17 mouse cellular contexts compared by ENCODE assay signal in genomic region chr1:157001008-157001660, GRCm38 (mm10).
DNase-seq lines count a peak whose midpoint lies in the region; ATAC-seq lines count a peak whose summit lies in the region.
"Had no signal": no experiment of that assay in that cellular context is flagged by ENCODE, and none has a peak within 500 bp of the region (broad histone marks: within the 10 kb centered on the region; RNA-seq: fewer than 3 reads in every experiment).

No protein-coding gene starts in this region.

- no peak overlapping the region for H3K4me2 ChIP-seq in midbrain, embryonic 13.5 days (replicated peaks)
- H3K4me2 ChIP-seq in stomach, embryonic 16.5 days (ENCODE audit: low read depth, low read length) = no peak overlapping the region
- H3K4me2 ChIP-seq: heart, embryonic 12.5 days; hindbrain, embryonic 14.5 days; kidney, embryonic 15.5 days; limb, embryonic 13.5 days had no signal

- 0 out of 2 replicates have a peak overlapping the region, but pooled peaks have one; percentile 25 for H3K27ac ChIP-seq in midbrain, embryonic 10.5 days (replicated peaks)
- no peak overlapping the region for H3K27ac ChIP-seq in midbrain, embryonic 13.5 days
- H3K27ac ChIP-seq in stomach, embryonic 16.5 days (ENCODE audit: low read length) = peak overlapping the region; percentile 68; the same call in 1 of the 2 replicates
- H3K27ac ChIP-seq: hindbrain, embryonic 14.5 days; kidney, embryonic 15.5 days; limb, embryonic 13.5 days had no signal

- DNase-seq in adrenal gland, postnatal 10 days = peak; percentile 26
- DNase-seq in adrenal gland, adult 18-20 months (ENCODE audit: low spot score in 2 of 2) = no peak
- no peak for DNase-seq in midbrain, embryonic 10.5 days (ENCODE audit: low spot score)
- DNase-seq in frontal cortex, postnatal 25 days (ENCODE audit: low spot score in 2 of 2) = no peak
- DNase-seq in layer of hippocampus, postnatal 10 days (ENCODE audit: low spot score in 2 of 2) = no peak
- DNase-seq: cerebellum, postnatal 36 days; gastrocnemius, postnatal 10 days; layer of hippocampus, postnatal 36 days; lung, postnatal 4 days; spleen, adult 18-20 months had no signal

- H3K36me3 ChIP-seq in midbrain, embryonic 10.5 days = no peaks in the 10 kb centered on the region
- no peaks in the 10 kb centered on the region for H3K36me3 ChIP-seq in midbrain, embryonic 13.5 days
- H3K36me3 ChIP-seq in stomach, embryonic 16.5 days (ENCODE audit: control insufficient read depth, insufficient read depth, low read length) = no peaks in the 10 kb centered on the region
- H3K36me3 ChIP-seq: heart, embryonic 12.5 days; kidney, embryonic 15.5 days; limb, embryonic 13.5 days had no signal

- no peaks in the 10 kb centered on the region for H3K27me3 ChIP-seq in midbrain, embryonic 10.5 days (ENCODE audit: low read depth, poor library complexity, severe bottlenecking)
- H3K27me3 ChIP-seq in midbrain, embryonic 13.5 days = no peaks in the 10 kb centered on the region
- no peaks in the 10 kb centered on the region for H3K27me3 ChIP-seq in stomach, embryonic 16.5 days (ENCODE audit: control insufficient read depth, insufficient read depth, low read length)
- H3K27me3 ChIP-seq: heart, embryonic 12.5 days; kidney, embryonic 15.5 days had no signal

- no peak for ATAC-seq in midbrain, embryonic 13.5 days
- ATAC-seq in granulocyte monocyte progenitor cell, adult 5-6 weeks (replicated peaks; ENCODE audit: poor library complexity, severe bottlenecking) = peak; percentile 42
- ATAC-seq in stomach, embryonic 16.5 days (ENCODE audit: insufficient read depth, low FRiP score) = peak; percentile 67; the same call in 1 of the 2 replicates

- no peak overlapping the region for H3K9ac ChIP-seq in midbrain, embryonic 13.5 days (replicated peaks)
- H3K9ac ChIP-seq in stomach, embryonic 16.5 days (ENCODE audit: low read length) = no peak overlapping the region
- H3K9ac ChIP-seq: heart, embryonic 12.5 days; hindbrain, embryonic 14.5 days; kidney, embryonic 15.5 days; limb, embryonic 13.5 days had no signal

- 79% methylated on average over 6 of the region's 6 CpGs for WGBS in midbrain, embryonic 10.5 days
- 70% methylated on average over 6 of the region's 6 CpGs for WGBS in midbrain, embryonic 13.5 days
- 47% methylated on average over 6 of the region's 6 CpGs for WGBS in stomach, embryonic 16.5 days

- H3K9me3 ChIP-seq in midbrain, embryonic 10.5 days (replicated peaks) = no peaks in the 10 kb centered on the region
- H3K9me3 ChIP-seq in midbrain, embryonic 13.5 days = no peaks in the 10 kb centered on the region
- H3K9me3 ChIP-seq in stomach, embryonic 16.5 days (replicated peaks; ENCODE audit: control insufficient read depth, low read length) = no peaks in the 10 kb centered on the region
- H3K9me3 ChIP-seq: heart, embryonic 12.5 days; kidney, embryonic 15.5 days; limb, embryonic 13.5 days had no signal

- peaks cover 50% of the 10 kb centered on the region for H3K4me1 ChIP-seq in midbrain, embryonic 10.5 days
- peaks cover 32% of the 10 kb centered on the region for H3K4me1 ChIP-seq in midbrain, embryonic 13.5 days (replicated peaks)
- H3K4me1 ChIP-seq in stomach, embryonic 16.5 days (ENCODE audit: control insufficient read depth, insufficient read depth, low read length) = peaks cover 3% of the 10 kb centered on the region; the same call in 1 of the 2 replicates

- no peak overlapping the region for H3K4me3 ChIP-seq in midbrain, embryonic 10.5 days
- no peak overlapping the region for H3K4me3 ChIP-seq in midbrain, embryonic 13.5 days (replicated peaks)
- no peak overlapping the region for H3K4me3 ChIP-seq in stomach, embryonic 16.5 days (replicated peaks; ENCODE audit: low read length)
- H3K4me3 ChIP-seq: heart, embryonic 12.5 days; kidney, embryonic 15.5 days; limb, embryonic 13.5 days had no signal
